19 mouse cellular contexts compared by ENCODE assay signal in genomic region chr4:148734547-148734946, GRCm38 (mm10).
DNase-seq lines count a peak whose midpoint lies in the region; ATAC-seq and TF ChIP-seq lines count a peak whose summit lies in the region.
"Had no signal": no experiment of that assay in that cellular context is flagged by ENCODE, and none has a peak within 500 bp of the region (broad histone marks: within the 10 kb centered on the region; RNA-seq: fewer than 3 reads in every experiment).

No protein-coding gene starts in this region.

- peaks cover 10% of the 10 kb centered on the region; the same call in 1 of the 2 replicates for H3K27me3 ChIP-seq in heart, embryonic 16.5 days (ENCODE audit: control insufficient read depth, insufficient read depth, low read length)
- no peaks in the 10 kb centered on the region for H3K27me3 ChIP-seq in ES-Bruce4 (ENCODE audit: control insufficient read depth, insufficient read depth, low read length, poor library complexity, severe bottlenecking)
- 0 out of 2 replicates have a peak, but pooled peaks cover 5% of the 10 kb centered on the region for H3K27me3 ChIP-seq in lung, postnatal 0 days (replicated peaks; ENCODE audit: insufficient read depth, low read length)

- H3K4me1 ChIP-seq in heart, embryonic 16.5 days (ENCODE audit: control insufficient read depth, insufficient read depth, low read length) = peaks cover 19% of the 10 kb centered on the region
- peaks cover 4% of the 10 kb centered on the region for H3K4me1 ChIP-seq in ES-Bruce4 (ENCODE audit: control insufficient read depth, insufficient read depth, low read length)
- peaks cover 3% of the 10 kb centered on the region; the same call in 1 of the 2 replicates for H3K4me1 ChIP-seq in lung, postnatal 0 days (ENCODE audit: insufficient read depth, low read depth, low read length)
- H3K4me1 ChIP-seq: liver, embryonic 13.5 days; midbrain, embryonic 15.5 days had no signal

- no peak for TF ChIP-seq CTCF in ES-Bruce4 (IDR thresholded peaks at IDR 0.05; ENCODE audit: low read depth, low read length)
- no peak for TF ChIP-seq CTCF in lung, postnatal 0 days (IDR thresholded peaks at IDR 0.05)

- H3K4me2 ChIP-seq in heart, embryonic 16.5 days (ENCODE audit: low read depth, low read length) = 0 out of 2 replicates have a peak overlapping the region, but pooled peaks have one; percentile 1
- H3K4me2 ChIP-seq in lung, postnatal 0 days (replicated peaks; ENCODE audit: low read depth, low read length) = no peak overlapping the region; the same call in 1 of the 2 replicates
- H3K4me2 ChIP-seq: embryonic facial prominence, embryonic 12.5 days; hindbrain, embryonic 14.5 days; intestine, embryonic 15.5 days; liver, embryonic 13.5 days; midbrain, embryonic 15.5 days had no signal

- WGBS in heart, embryonic 16.5 days = 25% methylated on average over 12 of the region's 12 CpGs
- WGBS in lung, postnatal 0 days = 35% methylated on average over 12 of the region's 12 CpGs

- ATAC-seq in heart, embryonic 16.5 days (replicated peaks; ENCODE audit: extremely low read depth, insufficient read depth, low FRiP score) = no peak; the same call in 1 of the 2 replicates
- ATAC-seq in lung, postnatal 0 days = peak; percentile 94
- ATAC-seq: intestine, embryonic 15.5 days; midbrain, embryonic 15.5 days had no signal

- H3K9me3 ChIP-seq in heart, embryonic 16.5 days (replicated peaks; ENCODE audit: control insufficient read depth, low read length) = no peaks in the 10 kb centered on the region
- no peaks in the 10 kb centered on the region for H3K9me3 ChIP-seq in ES-Bruce4 (replicated peaks; ENCODE audit: control insufficient read depth, insufficient read depth, low read length, poor library complexity, severe bottlenecking)
- no peaks in the 10 kb centered on the region for H3K9me3 ChIP-seq in lung, postnatal 0 days (ENCODE audit: low read length)
- H3K9me3 ChIP-seq: embryonic facial prominence, embryonic 12.5 days; intestine, embryonic 15.5 days; liver, embryonic 13.5 days; midbrain, embryonic 15.5 days had no signal

- H3K4me3 ChIP-seq in heart, embryonic 16.5 days (ENCODE audit: low read length) = no peak overlapping the region
- H3K4me3 ChIP-seq in ES-Bruce4 (ENCODE audit: low read depth, low read length) = peak overlapping the region; percentile 47
- no peak overlapping the region for H3K4me3 ChIP-seq in lung, postnatal 0 days (ENCODE audit: low read depth, low read length)
- H3K4me3 ChIP-seq: embryonic facial prominence, embryonic 12.5 days; intestine, embryonic 15.5 days; layer of hippocampus, adult 2 months; liver, embryonic 13.5 days; midbrain, embryonic 15.5 days had no signal

- H3K9ac ChIP-seq in heart, embryonic 16.5 days (ENCODE audit: low read length) = no peak overlapping the region
- peak overlapping the region; percentile 43 for H3K9ac ChIP-seq in ES-Bruce4 (ENCODE audit: low read depth, poor library complexity, severe bottlenecking)
- H3K9ac ChIP-seq in lung, postnatal 0 days (replicated peaks; ENCODE audit: low read depth) = no peak overlapping the region
- H3K9ac ChIP-seq: embryonic facial prominence, embryonic 12.5 days; hindbrain, embryonic 14.5 days; intestine, embryonic 15.5 days; liver, embryonic 13.5 days; midbrain, embryonic 15.5 days had no signal

- TF ChIP-seq POLR2A in ES-Bruce4 (IDR thresholded peaks at IDR 0.05; ENCODE audit: insufficient read depth, low read length) = no peak

- H3K36me3 ChIP-seq in heart, embryonic 16.5 days (ENCODE audit: control insufficient read depth, insufficient read depth) = no peaks in the 10 kb centered on the region
- no peaks in the 10 kb centered on the region for H3K36me3 ChIP-seq in ES-Bruce4 (ENCODE audit: control insufficient read depth, insufficient read depth, low read length, poor library complexity, severe bottlenecking)
- H3K36me3 ChIP-seq in lung, postnatal 0 days (ENCODE audit: insufficient read depth, low read length) = no peaks in the 10 kb centered on the region
- H3K36me3 ChIP-seq: embryonic facial prominence, embryonic 12.5 days; intestine, embryonic 15.5 days; liver, embryonic 13.5 days; midbrain, embryonic 15.5 days had no signal

- DNase-seq in heart, adult 18-20 months = no peak
- peak; percentile 30 for DNase-seq in Muller cell, postnatal 12 days (ENCODE audit: inconsistent ontology term)
- peak; percentile 92 for DNase-seq in lung, postnatal 0 days (ENCODE audit: low spot score)
- no peak for DNase-seq in gastrocnemius, postnatal 36 days
- no peak for DNase-seq in cerebellum, adult 11 months
- DNase-seq: adrenal gland, adult 8-10 months; cerebellum, adult 11-12 months; gastrocnemius, postnatal 25 days; liver, embryonic 13.5 days; retina, postnatal 1 day; thymus, postnatal 4 days had no signal

- no peak overlapping the region for H3K27ac ChIP-seq in heart, embryonic 16.5 days (ENCODE audit: low read length)
- H3K27ac ChIP-seq in ES-Bruce4 (ENCODE audit: insufficient read depth, low read length) = peak overlapping the region; percentile 20; the same call in 1 of the 2 replicates
- H3K27ac ChIP-seq in lung, postnatal 0 days (ENCODE audit: low read length) = no peak overlapping the region
- H3K27ac ChIP-seq: embryonic facial prominence, embryonic 12.5 days; hindbrain, embryonic 14.5 days; intestine, embryonic 15.5 days; kidney, postnatal 0 days; layer of hippocampus, adult 2 months; liver, embryonic 13.5 days; midbrain, embryonic 15.5 days had no signal

- TF ChIP-seq EP300 in ES-Bruce4 (IDR thresholded peaks at IDR 0.05; ENCODE audit: insufficient read depth, low read depth, low read length) = no peak
- no peak for TF ChIP-seq EP300 in lung, postnatal 0 days (IDR thresholded peaks at IDR 0.05)

- intact Hi-C loops in gastrocnemius, postnatal 36 days (cut with DNase I) = no loop called here

Comparison
In these comparisons a context has a peak if more than half of its experiments do, and no peak if none do; other contexts are left out.
1. DNase-seq: peak in Muller cell, postnatal 12 days (single experiment) and lung, postnatal 0 days (single experiment); none in heart, adult 18-20 months (0 of 2), gastrocnemius, postnatal 36 days (0 of 2) and cerebellum, adult 11 months (single experiment).